Mouse (Mus musculus) small intestine, adult 2 months (tissue): ENCODE results near the gene Msl2. TPM values are rescaled to one million over a fixed set of nuclear protein-coding genes. Genes with fewer than 3 reads are reported as not detected.

ENCODE experiments used
- H3K27ac ChIP-seq: fragments of 200-500 bp; 2 replicates; pipeline ENCODE4 v1.5.1; 2012; ENCODE audit warnings: low read depth, low read length, control low read depth, inconsistent platforms; ENCODE audit not compliant: insufficient read depth
- H3K27me3 ChIP-seq: fragments of 200-500 bp; 2 replicates; pipeline ENCODE4 v1.6.1; 2012; ENCODE audit warnings: mild to moderate bottlenecking, moderate library complexity, low read length, inconsistent platforms; ENCODE audit not compliant: control insufficient read depth, insufficient read depth
- H3K36me3 ChIP-seq: fragments of 200-500 bp; 2 replicates; pipeline ENCODE4 v1.6.1; 2012; ENCODE audit warnings: mild to moderate bottlenecking, low read length, control low read depth, inconsistent platforms; ENCODE audit not compliant: control insufficient read depth, insufficient read depth
- H3K4me1 ChIP-seq: fragments of 200-500 bp; 2 replicates; pipeline ENCODE4 v1.6.1; 2012; ENCODE audit warnings: low read length, inconsistent platforms, mixed read lengths; ENCODE audit not compliant: control insufficient read depth, insufficient read depth, insufficient read length
- H3K4me3 ChIP-seq: fragments of 200-500 bp; 2 replicates; pipeline ENCODE4 v1.5.1; 2012; ENCODE audit warnings: low read depth, mild to moderate bottlenecking, control low read depth, inconsistent platforms, low read length, moderate library complexity
- CTCF ChIP-seq: fragments of 200-500 bp; IDR thresholded peaks from 2 replicates; pipeline ENCODE4 v1.5.1; 2012; ENCODE audit warnings: low read depth, mild to moderate bottlenecking, control low read depth, inconsistent platforms, low read length, moderate library complexity, mixed read lengths; ENCODE audit not compliant: insufficient replicate concordance, insufficient read length; ENCODE audit errors: extremely low read depth
- POLR2A ChIP-seq: fragments of 200-500 bp; IDR thresholded peaks from 2 replicates; pipeline ENCODE4 v1.6.1; 2012; ENCODE audit warnings: low read depth, mild to moderate bottlenecking, control low read depth, inconsistent platforms, low read length, moderate library complexity
- WGBS: fragments of 180-500 bp; shearing (Covaris S2); methylation state at CpG from one replicate; pipeline ENCODE4 v1.1.7; 2018; 5-methylcytosine and 5-hydroxymethylcytosine counted together
- polyA plus RNA-seq: library from polyadenylated mRNA; depleted of rRNA; stranded (reverse); fragments of >200 nt; gene quantifications from 2 replicates; pipeline ENCODE4 v1.2.3, GENCODE M21; 2012

Msl2 gene
- polyA plus RNA-seq, 1 experiment: 24.4 TPM

GRCm38 (mm10) chr9:101102288-101102687 is 28.4 kb downstream of the Msl2 start:
- H3K27ac ChIP-seq: no peak overlapping the region
- H3K4me3 ChIP-seq: no peak overlapping the region
- H3K27me3 ChIP-seq: no peaks in the 10 kb centered on the region
- peaks cover 23% of the 10 kb centered on the region for H3K36me3 ChIP-seq
- TF ChIP-seq CTCF (no peak), POLR2A (no peak)
- WGBS: 34% methylated on average over 3 of the region's 3 CpGs
- H3K4me1 ChIP-seq: peaks cover 15% of the 10 kb centered on the region; the same call in 1 of the 2 replicates

- no peak overlapping the region for H3K27ac ChIP-seq
- 86% methylated on average over 11 of the region's 11 CpGs for WGBS
- H3K4me3 ChIP-seq: no peak overlapping the region
- H3K27me3 ChIP-seq: no peaks in the 10 kb centered on the region
- H3K4me1 ChIP-seq: peaks cover 9% of the 10 kb centered on the region; the same call in 1 of the 2 replicates
- H3K36me3 ChIP-seq: peaks cover 23% of the 10 kb centered on the region
- TF ChIP-seq POLR2A: no peak
- no peak for TF ChIP-seq CTCF
Measured at GRCm38 (mm10) chr9:101104931-101105330, 31.0 kb downstream of the Msl2 start.

GRCm38 (mm10) chr9:101105735-101106134 is 31.8 kb downstream of the Msl2 start:
- Histone ChIP-seq H3K4me3 (no peak overlapping the region), H3K4me1 (peaks cover 10% of the 10 kb centered on the region; the same call in 1 of the 2 replicates), H3K27me3 (no peaks in the 10 kb centered on the region), H3K36me3 (peaks cover 20% of the 10 kb centered on the region), H3K27ac (no peak overlapping the region)
- WGBS: 94% methylated on average over 6 of the region's 6 CpGs
- TF ChIP-seq CTCF (no peak), POLR2A (no peak)

DNA sequence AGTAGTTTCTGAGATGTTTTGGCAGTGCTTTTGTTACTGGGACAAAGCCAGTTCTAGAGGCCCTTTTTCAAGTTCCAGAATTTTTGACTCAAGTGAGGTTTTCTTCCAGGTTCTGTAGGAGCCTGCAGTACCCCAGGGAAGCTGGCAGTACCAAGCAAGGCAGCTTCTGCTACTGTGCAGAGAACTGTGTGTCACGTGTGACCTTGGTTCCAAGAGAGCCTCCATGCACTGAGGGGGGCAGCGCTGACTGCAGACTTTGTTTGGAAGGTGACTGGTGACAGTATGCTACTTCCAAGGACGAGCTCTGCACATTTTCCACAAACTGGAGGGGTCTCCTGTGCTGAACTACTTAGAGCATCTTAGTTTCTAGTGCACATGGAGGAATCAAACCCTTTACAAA is 33.5 kb downstream of the Msl2 start:
- H3K36me3 ChIP-seq: peaks cover 8% of the 10 kb centered on the region; the same call in 1 of the 2 replicates
- no peaks in the 10 kb centered on the region for H3K27me3 ChIP-seq
- H3K4me3 ChIP-seq: no peak overlapping the region
- H3K4me1 ChIP-seq: peaks cover 2% of the 10 kb centered on the region; the same call in 1 of the 2 replicates
- 82% methylated on average over 3 of the region's 3 CpGs for whole genome bisulfite sequencing
- no peak overlapping the region for H3K27ac ChIP-seq
- TF ChIP-seq CTCF (no peak), POLR2A (no peak)

- Histone ChIP-seq H3K27me3 (no peaks in the 10 kb centered on the region), H3K36me3 (peaks cover 5% of the 10 kb centered on the region; the same call in 1 of the 2 replicates), H3K4me1 (peaks cover 2% of the 10 kb centered on the region; the same call in 1 of the 2 replicates), H3K4me3 (no peak overlapping the region), H3K27ac (no peak overlapping the region)
- 9% methylated on average over 3 of the region's 3 CpGs for WGBS
- TF ChIP-seq POLR2A (no peak), CTCF (no peak)
Measured at GRCm38 (mm10) chr9:101110013-101110412, 36.1 kb downstream of the Msl2 start.

- WGBS: 85% methylated on average over 4 of the region's 4 CpGs
- Histone ChIP-seq H3K4me1 (peaks cover 2% of the 10 kb centered on the region; the same call in 1 of the 2 replicates), H3K27ac (no peak overlapping the region), H3K27me3 (no peaks in the 10 kb centered on the region), H3K36me3 (no peaks in the 10 kb centered on the region), H3K4me3 (no peak overlapping the region)
- TF ChIP-seq CTCF (no peak), POLR2A (no peak)
Measured at GRCm38 (mm10) chr9:101113317-101113716, 39.4 kb downstream of the Msl2 start.

- 43% methylated on average over 8 of the region's 8 CpGs for WGBS
- no peak overlapping the region for H3K27ac ChIP-seq
- H3K4me3 ChIP-seq: no peak overlapping the region
- TF ChIP-seq POLR2A (no peak), CTCF (no peak)
- no peaks in the 10 kb centered on the region for H3K36me3 ChIP-seq
- H3K4me1 ChIP-seq: peaks cover 2% of the 10 kb centered on the region; the same call in 1 of the 2 replicates
- no peaks in the 10 kb centered on the region for H3K27me3 ChIP-seq
Measured at GRCm38 (mm10) chr9:101114182-101114884, 40.4 kb downstream of the Msl2 start.
